Mouse (Mus musculus): ENCODE data around the gene Slc37a2.

- no peak for TF ChIP-seq POLR2A (IDR thresholded peaks at IDR 0.05; ENCODE audit: control insufficient read depth in 1 of 2, insufficient read depth in 1 of 2, low read depth in 1 of 2, low read length in 2 of 2, poor library complexity in 1 of 2)
- no peak for TF ChIP-seq CTCF (IDR thresholded peaks at IDR 0.05 in 2 of 3, conservative IDR thresholded peaks at IDR 0.05 in 1 of 3; ENCODE audit: control insufficient read depth in 1 of 3, insufficient read depth in 1 of 3, low read depth in 2 of 3, low read length in 3 of 3, poor library complexity in 1 of 3, severe bottlenecking in 1 of 3)
- TF ChIP-seq POLR2AphosphoS2 (IDR thresholded peaks at IDR 0.05; ENCODE audit: low read length), result no peak
- no peak for TF ChIP-seq ZMIZ1 (IDR thresholded peaks at IDR 0.05; ENCODE audit: low read depth, low read length)
- no peak for TF ChIP-seq ELF1 (IDR thresholded peaks at IDR 0.05; ENCODE audit: low read depth, low read length)
- no peak for TF ChIP-seq RAD21 (IDR thresholded peaks at IDR 0.05; ENCODE audit: low read depth, low read length)
- TF ChIP-seq MAZ (IDR thresholded peaks at IDR 0.05; ENCODE audit: low read depth, low read length), result no peak
- TF ChIP-seq POLR2AphosphoS5 (IDR thresholded peaks at IDR 0.05; ENCODE audit: borderline replicate concordance, low read depth, low read length), result no peak
- no peak for TF ChIP-seq EP300 (IDR thresholded peaks at IDR 0.05; ENCODE audit: low read depth in 1 of 2, low read length in 2 of 2)
- TF ChIP-seq RCOR1 (IDR thresholded peaks at IDR 0.05; ENCODE audit: low read depth, low read length), result no peak
- TF ChIP-seq MAX (IDR thresholded peaks at IDR 0.05; ENCODE audit: low read length), result no peak
- no peak for TF ChIP-seq MYC (IDR thresholded peaks at IDR 0.05; ENCODE audit: low read depth, low read length)
- TF ChIP-seq ETS1 (IDR thresholded peaks at IDR 0.05; ENCODE audit: low read depth, low read length), result no peak
- TF ChIP-seq USF2 (IDR thresholded peaks at IDR 0.05; ENCODE audit: borderline replicate concordance in 1 of 2, insufficient read depth in 1 of 2, low read depth in 1 of 2, low read length in 2 of 2), result no peak
These were observed 46.2 kb upstream of the Slc37a2 start for GRCm38 (mm10) chr9:37301720-37302119.
